Mouse (Mus musculus) kidney, embryonic 16.5 days (tissue): Measurements from ENCODE around the gene Tas2r106. TPM values are rescaled to one million over a fixed set of nuclear protein-coding genes. Genes with fewer than 3 reads are reported as not detected.

Experiments used
- ATAC-seq: fragments of 200-750 bp; cut with Nextera tagmentation; 2 replicates; pipeline ENCODE4 v1.8.0; 2017; ENCODE audit warnings: moderate TSS enrichment; ENCODE audit not compliant: low FRiP score, low TSS enrichment
- H3K27ac ChIP-seq: fragments of 300-500 bp; sonication (generic); 2 replicates; pipeline ENCODE4 v1.5.1; 2014; ENCODE audit warnings: low read length
- H3K27me3 ChIP-seq: fragments of 300-500 bp; sonication (generic); 2 replicates; pipeline ENCODE4 v1.6.1; 2014; ENCODE audit warnings: low read length, control low read depth, mixed read lengths; ENCODE audit not compliant: insufficient read depth
- H3K36me3 ChIP-seq: fragments of 300-500 bp; sonication (generic); 2 replicates; pipeline ENCODE4 v1.6.1; 2014; ENCODE audit warnings: low read length, control low read depth, mixed read lengths; ENCODE audit not compliant: insufficient read depth
- H3K4me1 ChIP-seq: fragments of 300-500 bp; sonication (generic); 2 replicates; pipeline ENCODE4 v1.6.1; 2014; ENCODE audit warnings: low read length, control low read depth, mixed read lengths; ENCODE audit not compliant: insufficient read depth
- H3K4me2 ChIP-seq: fragments of 300-500 bp; sonication (generic); replicated peaks from 2 replicates; pipeline ENCODE4 v1.6.1; 2014; ENCODE audit warnings: low read depth, low read length
- H3K4me3 ChIP-seq: fragments of 300-500 bp; sonication (generic); 2 replicates; pipeline ENCODE4 v1.5.1; 2014; ENCODE audit warnings: mild to moderate bottlenecking, low read length
- H3K9ac ChIP-seq: fragments of 300-500 bp; sonication (generic); replicated peaks from 2 replicates; pipeline ENCODE4 v1.6.1; 2014; ENCODE audit warnings: low read length
- H3K9me3 ChIP-seq: fragments of 300-500 bp; sonication (generic); 2 replicates; pipeline ENCODE4 v1.6.1; 2016; ENCODE audit warnings: low read length, control low read depth
- WGBS: fragments of 180-500 bp; shearing (Covaris S2); extraction: QIAGEN DNeasy Blood & Tissue Kit; methylation state at CpG from one replicate; pipeline ENCODE4 v1.1.7; 2014; 5-methylcytosine and 5-hydroxymethylcytosine counted together
- polyA plus RNA-seq: library from polyadenylated mRNA; unstranded; fragments of >200 nt; fragmentation: Nextera tagmentation; extraction: Ambion mirVana; gene quantifications from 2 replicates; pipeline ENCODE4 v1.2.1, GENCODE M21; 2015

The Tas2r106 gene
- polyA plus RNA-seq: not detected in 2 replicates

DNA sequence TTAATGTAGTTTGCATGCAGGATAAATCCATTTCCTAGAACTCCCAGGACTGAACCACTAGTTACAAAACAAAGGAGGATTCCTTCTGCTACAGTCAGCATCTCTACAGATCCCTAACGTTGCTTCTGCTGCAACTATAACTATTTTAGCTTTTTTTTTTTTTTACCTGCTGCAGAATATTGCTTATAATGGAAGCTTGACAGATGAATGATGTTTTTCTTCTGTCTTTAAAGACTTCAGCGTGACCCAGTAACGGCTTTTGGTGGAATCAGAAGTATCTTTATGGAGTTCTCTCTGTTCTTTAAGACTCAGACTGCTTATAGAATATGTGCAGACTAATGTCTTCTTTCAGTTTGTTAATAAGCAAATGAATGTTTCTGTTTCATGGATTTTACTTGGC lies at the start of gene Tas2r106:
Tas2r106 (minus strand) TSS at position 101 of the 400 bp plus-strand sequence.
- H3K36me3 ChIP-seq: no peaks in the 10 kb centered on the region
- H3K9me3 ChIP-seq: no peaks in the 10 kb centered on the region
- H3K27me3 ChIP-seq: no peaks in the 10 kb centered on the region
- WGBS: 76% methylated on average over 3 of the region's 3 CpGs
- no peak within 1 kb of the TSS for H3K9ac ChIP-seq
- H3K27ac ChIP-seq: no peak within 1 kb of the TSS
- no peak within 1 kb of the TSS for H3K4me2 ChIP-seq
- ATAC-seq: no peak
- no peaks in the 10 kb centered on the region for H3K4me1 ChIP-seq
- H3K4me3 ChIP-seq: no peak within 1 kb of the TSS

DNA sequence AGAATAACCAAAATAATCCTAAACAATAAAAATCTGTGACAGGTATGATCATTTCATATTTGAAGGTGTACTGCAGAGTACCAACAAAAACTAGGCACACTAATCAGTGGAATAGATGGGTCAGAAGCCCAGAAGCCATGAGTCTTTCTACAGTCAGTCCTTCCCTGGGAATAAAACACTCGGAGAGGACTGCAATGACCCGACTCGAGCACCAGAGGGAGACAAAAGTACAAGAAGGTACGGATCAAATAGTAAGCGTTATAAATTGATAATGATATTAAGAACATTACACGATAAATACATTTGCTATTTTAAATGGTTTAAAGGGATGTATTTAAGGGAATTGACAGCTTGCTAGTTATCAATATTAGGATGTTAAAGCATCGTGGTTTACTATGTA lies 34.1 kb upstream of the Tas2r106 start:
- no peaks in the 10 kb centered on the region for H3K4me1 ChIP-seq
- no peaks in the 10 kb centered on the region for H3K36me3 ChIP-seq
- no peak overlapping the region for H3K9ac ChIP-seq
- WGBS: 53% methylated on average over 7 of the region's 7 CpGs
- H3K9me3 ChIP-seq: 0 out of 2 replicates have a peak, but pooled peaks cover 2% of the 10 kb centered on the region
- H3K4me2 ChIP-seq: no peak overlapping the region
- no peak overlapping the region for H3K4me3 ChIP-seq
- no peak overlapping the region for H3K27ac ChIP-seq
- H3K27me3 ChIP-seq: no peaks in the 10 kb centered on the region
- ATAC-seq: no peak

DNA sequence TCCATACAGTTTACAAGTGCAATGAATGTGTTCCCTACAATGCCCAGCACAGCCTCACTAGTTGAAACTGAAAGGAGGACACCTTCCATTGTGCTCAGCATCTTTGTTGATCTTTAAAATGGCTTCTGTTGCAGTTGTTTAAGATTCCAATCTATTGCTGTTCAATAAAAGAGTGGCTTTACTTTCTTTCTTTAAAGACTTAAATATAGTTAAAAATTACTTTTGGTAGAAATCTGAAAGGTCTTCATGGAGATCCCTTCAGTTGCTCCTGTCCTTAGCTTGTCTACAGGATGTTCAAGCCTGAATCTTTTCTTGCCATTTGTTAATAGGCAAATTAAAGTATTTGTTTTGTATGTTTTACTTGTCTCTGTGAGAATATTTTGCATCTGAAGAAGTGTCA lies 11.3 kb upstream of the Tas2r106 start, which contains the start of gene Tas2r114:
Tas2r114 (minus strand) TSS at position 101 of the 400 bp plus-strand sequence.
- Histone ChIP-seq H3K9ac (no peak within 1 kb of the TSS), H3K36me3 (no peaks in the 10 kb centered on the region), H3K4me1 (no peaks in the 10 kb centered on the region), H3K4me3 (no peak within 1 kb of the TSS), H3K27me3 (no peaks in the 10 kb centered on the region), H3K9me3 (no peaks in the 10 kb centered on the region), H3K4me2 (no peak within 1 kb of the TSS), H3K27ac (no peak within 1 kb of the TSS)
- ATAC-seq: no peak

DNA sequence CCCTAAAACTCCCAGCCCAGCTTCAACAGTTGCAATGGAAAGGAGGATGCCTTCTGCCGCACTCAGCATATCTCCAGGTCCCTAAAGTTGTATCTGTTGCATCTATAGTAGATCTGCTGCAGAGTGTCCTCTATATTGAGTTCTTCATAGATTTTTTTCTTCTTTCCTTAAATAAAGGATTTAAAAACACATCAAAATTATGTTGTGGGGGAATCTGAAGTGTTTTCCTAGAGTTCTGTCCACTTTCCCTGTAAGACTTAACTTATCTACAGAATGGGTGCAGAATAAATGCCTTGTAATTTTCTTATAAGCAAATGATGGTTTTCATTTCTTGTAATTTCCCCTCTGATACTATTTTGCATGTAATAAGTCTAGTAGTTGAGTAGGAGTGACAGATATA lies 8.7 kb upstream of the Tas2r106 start, which contains the start of gene Tas2r105:
Tas2r105 (minus strand) TSS at position 101 of the 400 bp plus-strand sequence.
- Histone ChIP-seq H3K4me1 (no peaks in the 10 kb centered on the region), H3K9me3 (no peaks in the 10 kb centered on the region), H3K9ac (no peak within 1 kb of the TSS), H3K36me3 (no peaks in the 10 kb centered on the region), H3K4me3 (no peak within 1 kb of the TSS), H3K27me3 (no peaks in the 10 kb centered on the region), H3K27ac (no peak within 1 kb of the TSS), H3K4me2 (no peak within 1 kb of the TSS)
- WGBS: 67% methylated on average over 1 of the region's 1 CpGs
- no peak for ATAC-seq

DNA sequence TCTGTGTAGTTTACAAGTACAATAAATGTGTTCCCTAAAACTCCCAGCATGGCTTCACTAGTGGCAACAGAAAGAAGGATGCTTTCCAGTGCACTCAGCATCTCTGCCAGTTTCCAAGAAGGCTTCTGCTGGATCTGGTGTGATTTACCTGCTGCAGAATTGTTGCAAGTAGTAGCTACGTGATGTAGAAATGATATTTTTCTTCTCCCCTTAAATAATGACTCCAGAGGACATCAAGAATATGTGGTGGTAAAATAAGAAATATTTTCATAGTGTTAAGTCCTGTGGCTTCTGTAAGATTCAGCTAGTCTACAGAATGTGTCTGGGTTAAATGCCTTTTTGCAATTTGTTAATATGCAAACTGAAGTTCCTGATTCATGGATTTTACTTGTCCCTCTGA lies 7.0 kb upstream of the Tas2r106 start, which contains the start of gene Tas2r104:
Tas2r104 (minus strand) TSS at position 101 of the 400 bp plus-strand sequence.
- no peaks in the 10 kb centered on the region for H3K9me3 ChIP-seq
- ATAC-seq: no peak
- H3K27me3 ChIP-seq: no peaks in the 10 kb centered on the region
- no peaks in the 10 kb centered on the region for H3K4me1 ChIP-seq
- WGBS: 83% methylated on average over 1 of the region's 1 CpGs
- no peak within 1 kb of the TSS for H3K27ac ChIP-seq
- H3K36me3 ChIP-seq: no peaks in the 10 kb centered on the region
- no peak within 1 kb of the TSS for H3K9ac ChIP-seq
- H3K4me2 ChIP-seq: no peak within 1 kb of the TSS
- no peak within 1 kb of the TSS for H3K4me3 ChIP-seq

DNA sequence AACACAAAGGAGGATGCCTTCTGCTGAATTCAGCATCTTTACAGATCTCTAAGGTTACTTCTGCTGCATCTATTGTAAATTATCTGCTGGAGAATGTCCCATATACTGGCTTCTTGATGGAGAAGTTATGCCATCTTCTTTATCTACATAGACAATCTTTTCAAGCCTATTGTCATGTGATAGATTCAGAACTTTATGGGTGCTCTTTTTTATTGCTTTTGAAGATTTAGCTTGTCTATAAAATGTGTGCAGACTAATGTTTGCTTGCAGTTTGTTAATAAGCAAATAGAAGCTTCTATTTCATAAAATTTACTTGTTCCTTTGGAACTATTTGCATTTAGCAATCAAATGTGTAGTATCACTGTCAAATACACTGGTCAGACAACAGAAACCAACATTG lies 18.6 kb downstream of the Tas2r106 start, which contains the start of gene Tas2r107:
Tas2r107 (minus strand) TSS at position 101 of the 400 bp plus-strand sequence.
- H3K9ac ChIP-seq: no peak within 1 kb of the TSS
- H3K4me1 ChIP-seq: no peaks in the 10 kb centered on the region
- no peak within 1 kb of the TSS for H3K4me2 ChIP-seq
- H3K4me3 ChIP-seq: no peak within 1 kb of the TSS
- H3K27ac ChIP-seq: no peak within 1 kb of the TSS
- H3K9me3 ChIP-seq: no peaks in the 10 kb centered on the region; the same call in 1 of the 2 replicates
- ATAC-seq: no peak
- no peaks in the 10 kb centered on the region for H3K27me3 ChIP-seq
- no peaks in the 10 kb centered on the region for H3K36me3 ChIP-seq

DNA sequence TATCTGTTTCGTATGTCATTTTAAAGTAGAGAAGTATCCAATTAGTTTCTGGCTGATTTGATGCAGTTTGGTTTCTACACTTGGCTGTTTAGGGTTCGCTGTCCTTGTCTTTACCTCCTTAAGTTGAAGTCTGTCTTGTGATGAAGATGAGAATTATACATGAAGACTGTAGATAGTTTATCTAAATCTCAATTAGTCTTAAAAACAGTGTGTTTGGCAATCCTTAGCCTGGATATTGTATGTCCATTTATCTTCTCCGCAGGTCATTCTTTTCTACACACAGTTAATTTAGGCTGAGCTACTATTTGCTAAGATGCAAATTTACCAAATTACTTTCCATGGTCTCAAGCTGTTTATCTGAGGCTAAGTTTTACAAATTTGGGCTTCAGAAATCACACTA lies 47.9 kb downstream of the Tas2r106 start, which contains the start of gene Tas2r130:
Tas2r130 (minus strand) TSS at position 101 of the 400 bp plus-strand sequence.
- H3K4me3 ChIP-seq: no peak within 1 kb of the TSS
- no peaks in the 10 kb centered on the region for H3K27me3 ChIP-seq
- no peak for ATAC-seq
- H3K36me3 ChIP-seq: no peaks in the 10 kb centered on the region
- 73% methylated on average over 3 of the region's 3 CpGs for WGBS
- H3K9ac ChIP-seq: no peak within 1 kb of the TSS
- H3K27ac ChIP-seq: no peak within 1 kb of the TSS
- no peak within 1 kb of the TSS for H3K4me2 ChIP-seq
- H3K4me1 ChIP-seq: no peaks in the 10 kb centered on the region
- H3K9me3 ChIP-seq: peaks cover 3% of the 10 kb centered on the region; the same call in 1 of the 2 replicates

Other genes with a start within 250 kb of the Tas2r106 start
- gene 5430401F13Rik, start 192.5 kb downstream of the Tas2r106 start, polyA plus RNA-seq: not detected in 2 replicates
- gene Gm6619, start 192.5 kb downstream of the Tas2r106 start, polyA plus RNA-seq: not detected in 2 replicates
- gene Tas2r130, start 48.0 kb downstream of the Tas2r106 start, polyA plus RNA-seq: not detected in 2 replicates
- gene Tas2r107, start 18.7 kb downstream of the Tas2r106 start, polyA plus RNA-seq: not detected in 2 replicates
- gene Tas2r104, start 6.9 kb upstream of the Tas2r106 start, polyA plus RNA-seq: not detected in 2 replicates
- not detected in 2 replicates for gene Tas2r105, start 8.6 kb upstream of the Tas2r106 start, polyA plus RNA-seq
- not detected in 2 replicates for gene Tas2r114, start 11.2 kb upstream of the Tas2r106 start, polyA plus RNA-seq